Mouse (Mus musculus) monocyte, adult 5-6 weeks (primary cell): Measurements from ENCODE around the gene Zbtb44. TPM values are rescaled to one million over a fixed set of nuclear protein-coding genes. Genes with fewer than 3 reads are reported as not detected.
"Not testable (repeated sequence)": the region's sequence is repeated elsewhere in the genome, so short reads cannot be mapped to it uniquely, and the experiment has no call there.

Experiments
- ATAC-seq: fragments of 153-309, 156-312 bp; replicated peaks from 2 replicates; pipeline ENCODE4 v1.8.0; 2017; ENCODE audit warnings: mild to moderate bottlenecking; ENCODE audit not compliant: low TSS enrichment, insufficient number of reproducible peaks, severe bottlenecking, poor library complexity, low FRiP score
- total RNA-seq: library from RNA; stranded (forward); fragments of 200-1000, 200-491, 200-594 nt; gene quantifications from 3 replicates; pipeline ENCODE4 v1.2.3, GENCODE M21; 2017

Zbtb44 gene
- total RNA-seq, 1 experiment from 2014 or later, result 32.1 TPM

GRCm38 (mm10) chr9:31050208-31050607, 19.8 kb downstream of the Zbtb44 start:
- no peak for ATAC-seq

GRCm38 (mm10) chr9:31051509-31051908, 21.1 kb downstream of the Zbtb44 start:
- ATAC-seq, result not testable (repeated sequence)

GRCm38 (mm10) chr9:31058723-31059122, 28.3 kb downstream of the Zbtb44 start:
- no peak for ATAC-seq

- no peak for ATAC-seq
Observed at GRCm38 (mm10) chr9:31070706-31071105, 40.3 kb downstream of the Zbtb44 start.

- no peak for ATAC-seq
Observed at GRCm38 (mm10) chr9:31072256-31072655, 41.8 kb downstream of the Zbtb44 start.

GRCm38 (mm10) chr9:31073797-31074196, 43.4 kb downstream of the Zbtb44 start:
- no peak for ATAC-seq

- ATAC-seq, result no peak
Observed at GRCm38 (mm10) chr9:31074836-31075235, 44.4 kb downstream of the Zbtb44 start.

- ATAC-seq, result no peak
Observed at GRCm38 (mm10) chr9:31080726-31081125, 50.3 kb downstream of the Zbtb44 start.

GRCm38 (mm10) chr9:31082054-31082666, 51.7 kb downstream of the Zbtb44 start:
- peak; percentile 66 for ATAC-seq

- no peak for ATAC-seq
Observed at GRCm38 (mm10) chr9:31082771-31083170, 52.3 kb downstream of the Zbtb44 start.

- no peak for ATAC-seq
Observed at GRCm38 (mm10) chr9:31085556-31085955, 55.1 kb downstream of the Zbtb44 start.

- no peak for ATAC-seq
Observed at GRCm38 (mm10) chr9:31086085-31086753, 55.8 kb downstream of the Zbtb44 start.

- no peak for ATAC-seq
Observed at GRCm38 (mm10) chr9:31086754-31087145, 56.3 kb downstream of the Zbtb44 start.

- ATAC-seq, result no peak
Observed at GRCm38 (mm10) chr9:31087466-31087865, 57.0 kb downstream of the Zbtb44 start.

- ATAC-seq, result no peak
Observed at GRCm38 (mm10) chr9:31088116-31088515, 57.7 kb downstream of the Zbtb44 start.

- no peak for ATAC-seq
Observed at GRCm38 (mm10) chr9:31088883-31089282, 58.4 kb downstream of the Zbtb44 start.

- no peak for ATAC-seq
Observed at GRCm38 (mm10) chr9:31089541-31089940, 59.1 kb downstream of the Zbtb44 start.

- ATAC-seq, result no peak
Observed at GRCm38 (mm10) chr9:31090081-31091023, 59.9 kb downstream of the Zbtb44 start.

GRCm38 (mm10) chr9:31091162-31091581, 60.7 kb downstream of the Zbtb44 start:
- ATAC-seq, result no peak
